In genomic region chr14:37033241-37033640, GRCm38 (mm10) we compare ENCODE assay signal across 9 mouse cellular contexts. TPM values are rescaled to one million over a fixed set of nuclear protein-coding genes. Genes with fewer than 3 reads are reported as not detected.
DNase-seq lines count a peak whose midpoint lies in the region; ATAC-seq and TF ChIP-seq lines count a peak whose summit lies in the region.
"Had no signal": no experiment of that assay in that cellular context is flagged by ENCODE, and none has a peak within 500 bp of the region (broad histone marks: within the 10 kb centered on the region; RNA-seq: fewer than 3 reads in every experiment).

No protein-coding gene starts in this region.

- TF ChIP-seq EP300 in heart, adult 2 months (IDR thresholded peaks at IDR 0.05; ENCODE audit: insufficient read depth, low read depth, low read length): peak; percentile 77

- no peaks in the 10 kb centered on the region for H3K36me3 ChIP-seq in heart, adult 2 months (ENCODE audit: control insufficient read depth, insufficient read depth, low read length)
- H3K36me3 ChIP-seq in heart, embryonic 12.5 days: no peaks in the 10 kb centered on the region
- no peaks in the 10 kb centered on the region for H3K36me3 ChIP-seq in forebrain, embryonic 15.5 days
- H3K36me3 ChIP-seq in hindbrain, embryonic 15.5 days: no peaks in the 10 kb centered on the region
- no peaks in the 10 kb centered on the region for H3K36me3 ChIP-seq in midbrain, embryonic 10.5 days
- H3K36me3 ChIP-seq: neural tube, embryonic 12.5 days had no signal

- intact Hi-C loops in heart, adult 2 months (cut with DNase I): loop anchor here (1.0 to 5.0 kb wide), 3 partner anchors 81 to 169 kb away; no protein-coding TSS in a partner anchor

- peak; percentile 100 for TF ChIP-seq CTCF in heart, adult 2 months (IDR thresholded peaks at IDR 0.05)

- no peaks in the 10 kb centered on the region for H3K9me3 ChIP-seq in heart, embryonic 12.5 days (replicated peaks)
- H3K9me3 ChIP-seq in forebrain, embryonic 15.5 days: no peaks in the 10 kb centered on the region
- no peaks in the 10 kb centered on the region for H3K9me3 ChIP-seq in hindbrain, embryonic 15.5 days
- H3K9me3 ChIP-seq in midbrain, embryonic 10.5 days (replicated peaks): no peaks in the 10 kb centered on the region
- H3K9me3 ChIP-seq: neural tube, embryonic 12.5 days had no signal

- no peak overlapping the region for H3K9ac ChIP-seq in heart, adult 2 months (ENCODE audit: low read depth, low read length)
- no peak overlapping the region for H3K9ac ChIP-seq in heart, embryonic 12.5 days
- H3K9ac ChIP-seq in forebrain, embryonic 15.5 days (replicated peaks): no peak overlapping the region
- no peak overlapping the region for H3K9ac ChIP-seq in hindbrain, embryonic 15.5 days
- H3K9ac ChIP-seq: neural tube, embryonic 12.5 days had no signal

- H3K27me3 ChIP-seq in heart, adult 2 months (ENCODE audit: control insufficient read depth, insufficient read depth, low read length): no peaks in the 10 kb centered on the region
- no peaks in the 10 kb centered on the region for H3K27me3 ChIP-seq in heart, embryonic 12.5 days (replicated peaks)
- H3K27me3 ChIP-seq in forebrain, embryonic 15.5 days: no peaks in the 10 kb centered on the region
- no peaks in the 10 kb centered on the region for H3K27me3 ChIP-seq in hindbrain, embryonic 15.5 days
- no peaks in the 10 kb centered on the region for H3K27me3 ChIP-seq in midbrain, embryonic 10.5 days (ENCODE audit: low read depth, poor library complexity, severe bottlenecking)
- H3K27me3 ChIP-seq: neural tube, embryonic 12.5 days had no signal

- TF ChIP-seq POLR2A in heart, adult 2 months (IDR thresholded peaks at IDR 0.05; ENCODE audit: insufficient read depth, low read depth, low read length): no peak

- ATAC-seq in heart, embryonic 12.5 days (ENCODE audit: insufficient number of reproducible peaks, low FRiP score): no peak
- ATAC-seq in forebrain, embryonic 15.5 days (replicated peaks): peak; percentile 74
- ATAC-seq in hindbrain, embryonic 15.5 days (ENCODE audit: low FRiP score, low read depth): peak; percentile 48; the same call in 1 of the 2 replicates

- H3K27ac ChIP-seq in heart, adult 2 months: no peak overlapping the region
- no peak overlapping the region for H3K27ac ChIP-seq in heart, embryonic 12.5 days (ENCODE audit: poor library complexity, severe bottlenecking)
- H3K27ac ChIP-seq in forebrain, embryonic 15.5 days (replicated peaks): no peak overlapping the region
- H3K27ac ChIP-seq in hindbrain, embryonic 15.5 days (replicated peaks): peak overlapping the region; percentile 16; the same call in 1 of the 2 replicates
- H3K27ac ChIP-seq in midbrain, embryonic 10.5 days (replicated peaks): no peak overlapping the region
- H3K27ac ChIP-seq: neural tube, embryonic 12.5 days had no signal

- no peak overlapping the region for H3K4me2 ChIP-seq in heart, embryonic 12.5 days
- H3K4me2 ChIP-seq in forebrain, embryonic 15.5 days (replicated peaks): no peak overlapping the region
- H3K4me2 ChIP-seq in hindbrain, embryonic 15.5 days: peak overlapping the region; percentile 25; the same call in 1 of the 2 replicates
- H3K4me2 ChIP-seq: neural tube, embryonic 12.5 days had no signal

- no peaks in the 10 kb centered on the region for H3K4me1 ChIP-seq in heart, adult 2 months (ENCODE audit: control insufficient read depth, insufficient read depth, low read length)
- no peaks in the 10 kb centered on the region for H3K4me1 ChIP-seq in heart, embryonic 12.5 days (replicated peaks)
- peaks cover 10% of the 10 kb centered on the region for H3K4me1 ChIP-seq in forebrain, embryonic 15.5 days
- H3K4me1 ChIP-seq in hindbrain, embryonic 15.5 days (replicated peaks): peaks cover 5% of the 10 kb centered on the region; the same call in 1 of the 2 replicates
- H3K4me1 ChIP-seq in midbrain, embryonic 10.5 days: no peaks in the 10 kb centered on the region
- H3K4me1 ChIP-seq: neural tube, embryonic 12.5 days had no signal

- peak; percentile 51 to 74 for DNase-seq in heart, adult 2 months
- peak; percentile 67 for DNase-seq in cerebellum, adult 11 months
- DNase-seq in left cerebral cortex, adult 11 months (ENCODE audit: low spot score): peak; percentile 70
- peak; percentile 66 for DNase-seq in midbrain, embryonic 10.5 days (ENCODE audit: low spot score)
- peak; percentile 80 for DNase-seq in right cerebral cortex, postnatal 4 days

- H3K4me3 ChIP-seq in heart, adult 2 months: no peak overlapping the region
- no peak overlapping the region for H3K4me3 ChIP-seq in heart, embryonic 12.5 days
- no peak overlapping the region for H3K4me3 ChIP-seq in forebrain, embryonic 15.5 days
- H3K4me3 ChIP-seq in hindbrain, embryonic 15.5 days: no peak overlapping the region
- no peak overlapping the region for H3K4me3 ChIP-seq in midbrain, embryonic 10.5 days
- H3K4me3 ChIP-seq: neural tube, embryonic 12.5 days had no signal

- WGBS in heart, adult 2 months: 15% methylated on average over 7 of the region's 7 CpGs
- 16% methylated on average over 7 of the region's 7 CpGs for WGBS in heart, embryonic 12.5 days
- WGBS in forebrain, embryonic 15.5 days: 19% methylated on average over 7 of the region's 7 CpGs
- 13% methylated on average over 7 of the region's 7 CpGs for WGBS in hindbrain, embryonic 15.5 days
- 22% methylated on average over 7 of the region's 7 CpGs for WGBS in midbrain, embryonic 10.5 days

- H3K79me2 ChIP-seq in heart, adult 2 months (replicated peaks; ENCODE audit: control insufficient read depth, insufficient read depth, low read length): no peaks in the 10 kb centered on the region

RNA-seq across cellular contexts. Expression of gene Rgr, which starts 15.5 kb away (rescaled TPM):
- total RNA-seq in heart, adult 2 months (2021): not detected
- not detected in 2 replicates for polyA plus RNA-seq in heart, adult 2 months (2012; rRNA removed)
- not detected in 2 replicates for polyA plus RNA-seq in heart, embryonic 12.5 days (2016; fragmentation: Nextera tagmentation; extraction: Ambion mirVana)
- polyA plus RNA-seq in forebrain, embryonic 15.5 days (2015; fragmentation: Nextera tagmentation; extraction: Ambion mirVana): not detected in 2 replicates
- polyA plus RNA-seq in hindbrain, embryonic 15.5 days (2015; fragmentation: Nextera tagmentation; extraction: Ambion mirVana): not detected in 2 replicates
- not detected in 2 replicates for polyA plus RNA-seq in midbrain, embryonic 10.5 days (2016; fragmentation: Nextera tagmentation; extraction: Ambion mirVana)
- polyA plus RNA-seq: neural tube, embryonic 12.5 days had no signal

RNA-seq across cellular contexts. Expression of gene Lrit1, which starts 21.4 kb away (rescaled TPM):
- not detected for total RNA-seq in heart, adult 2 months (2021)
- not detected in 2 replicates for polyA plus RNA-seq in heart, adult 2 months (2012; rRNA removed)
- not detected in 2 replicates for polyA plus RNA-seq in heart, embryonic 12.5 days (2016; fragmentation: Nextera tagmentation; extraction: Ambion mirVana)
- polyA plus RNA-seq in forebrain, embryonic 15.5 days (2015; fragmentation: Nextera tagmentation; extraction: Ambion mirVana): not detected in 2 replicates
- polyA plus RNA-seq in hindbrain, embryonic 15.5 days (2015; fragmentation: Nextera tagmentation; extraction: Ambion mirVana): not detected in 2 replicates
- not detected in 2 replicates for polyA plus RNA-seq in midbrain, embryonic 10.5 days (2016; fragmentation: Nextera tagmentation; extraction: Ambion mirVana)
- polyA plus RNA-seq: neural tube, embryonic 12.5 days had no signal

RNA-seq across cellular contexts. Expression of gene Lrit2, which starts 34.5 kb away (rescaled TPM):
- not detected for total RNA-seq in heart, adult 2 months (2021)
- not detected in 2 replicates for polyA plus RNA-seq in heart, adult 2 months (2012; rRNA removed)
- not detected in 2 replicates for polyA plus RNA-seq in heart, embryonic 12.5 days (2016; fragmentation: Nextera tagmentation; extraction: Ambion mirVana)
- not detected in 2 replicates for polyA plus RNA-seq in forebrain, embryonic 15.5 days (2015; fragmentation: Nextera tagmentation; extraction: Ambion mirVana)
- polyA plus RNA-seq in hindbrain, embryonic 15.5 days (2015; fragmentation: Nextera tagmentation; extraction: Ambion mirVana): not detected in 2 replicates
- not detected in 2 replicates for polyA plus RNA-seq in midbrain, embryonic 10.5 days (2016; fragmentation: Nextera tagmentation; extraction: Ambion mirVana)
- polyA plus RNA-seq: neural tube, embryonic 12.5 days had no signal
